Mouse (Mus musculus): Measurements from ENCODE around the gene Olfr1065. TPM values are rescaled to one million over a fixed set of nuclear protein-coding genes. Genes with fewer than 3 reads are reported as not detected.

Olfr1065 gene
- not detected for total RNA-seq (2023)

DNA sequence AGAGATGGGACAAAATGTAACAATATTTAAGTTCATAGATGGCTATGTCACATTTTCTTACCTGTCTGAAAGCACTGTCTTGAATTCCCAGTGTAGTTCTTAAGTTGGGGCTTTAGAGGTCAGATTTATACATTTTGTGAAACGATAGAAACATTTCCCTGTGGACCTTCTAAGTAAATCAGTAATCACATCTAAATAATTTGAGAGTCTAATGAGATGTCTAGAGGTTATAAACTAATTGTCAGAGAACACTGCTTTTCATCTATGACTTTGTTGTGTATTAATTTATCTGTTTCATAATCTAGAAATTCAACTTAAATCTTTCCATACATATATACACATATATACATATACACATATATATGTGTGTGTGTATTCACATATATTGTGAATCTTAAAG, at the start of gene Olfr1065:
Gene Olfr1065 (minus strand): TSS at position 101 of the 400 bp plus-strand sequence.

DNA sequence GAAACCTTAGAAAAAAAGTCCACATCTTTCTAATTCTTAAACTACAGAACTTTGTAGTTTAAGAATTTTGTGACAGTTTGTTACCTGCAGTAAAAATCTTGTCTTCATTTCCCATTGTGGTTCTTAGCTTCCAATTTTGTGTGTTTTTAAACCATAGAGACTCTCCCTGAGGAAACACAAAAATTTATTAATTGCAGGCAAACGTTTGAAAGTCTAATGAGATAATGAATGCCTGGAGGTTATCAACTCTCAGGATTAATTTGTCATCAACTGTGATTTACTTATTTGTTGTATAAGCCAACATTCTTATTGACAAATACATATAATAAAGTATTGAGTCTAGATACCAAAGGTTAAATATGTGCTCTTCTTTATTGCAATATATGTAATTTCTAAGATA, 36.9 kb upstream of the Olfr1065 start, which contains the start of gene Olfr228:
Gene Olfr228 (minus strand): TSS at position 101 of the 400 bp plus-strand sequence.

DNA sequence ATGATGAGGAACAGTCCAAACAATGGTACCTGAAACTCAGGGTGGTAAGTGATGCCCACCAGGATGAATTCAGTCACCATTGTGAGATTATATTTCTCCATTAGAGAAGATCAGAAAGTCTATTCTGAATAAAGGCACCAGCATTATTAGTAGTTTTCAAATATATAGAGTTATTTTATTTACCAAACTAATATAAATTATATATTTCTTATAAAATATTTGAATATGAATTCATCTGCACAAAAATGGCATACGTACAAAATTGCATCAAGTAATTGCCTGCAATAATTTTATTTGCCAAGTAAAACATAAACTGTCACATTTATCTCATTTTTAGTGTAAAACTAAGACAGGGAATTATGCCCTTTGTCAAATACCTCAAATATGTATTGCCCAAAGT, 5.8 kb upstream of the Olfr1065 start, which contains the start of gene Olfr1066:
Gene Olfr1066 (minus strand): TSS at position 101 of the 400 bp plus-strand sequence.

DNA sequence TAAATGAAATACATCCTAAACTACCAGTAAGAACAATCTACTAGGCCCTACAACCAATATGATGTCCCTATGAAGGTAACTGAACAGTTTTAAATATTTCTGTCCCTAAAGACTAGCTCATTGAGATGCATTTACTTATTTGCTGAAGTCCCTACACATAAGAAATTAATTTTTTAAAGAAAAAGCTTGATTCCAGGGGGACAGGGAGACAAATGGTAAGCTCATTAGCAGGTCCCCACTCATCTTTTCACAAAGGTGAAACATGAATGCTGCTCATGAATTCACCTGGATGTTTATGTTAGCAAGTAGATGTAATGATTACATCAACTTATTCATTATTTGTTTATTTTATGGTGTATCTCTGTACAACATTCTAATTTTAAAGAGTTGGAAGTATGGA, 23.7 kb downstream of the Olfr1065 start, which contains the start of gene Olfr1062:
Gene Olfr1062 (minus strand): TSS at position 101 of the 400 bp plus-strand sequence.

DNA sequence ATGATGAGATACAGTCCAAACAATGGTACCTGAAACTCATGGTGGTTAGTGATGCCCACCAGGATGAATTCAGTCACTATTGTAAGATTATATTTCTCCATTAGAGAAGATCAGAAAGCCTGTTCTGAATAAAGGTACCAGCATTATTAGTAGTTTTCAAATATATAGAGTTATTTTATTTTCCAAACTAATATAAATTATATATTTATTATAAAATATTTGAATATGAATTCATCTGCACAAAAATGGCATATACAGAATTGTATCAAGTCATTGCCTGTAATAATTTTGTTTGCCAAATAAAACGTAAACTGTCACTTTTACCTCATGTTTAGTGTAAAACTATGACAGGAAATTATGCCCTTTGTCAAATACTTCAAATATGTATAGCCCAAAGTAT, 36.4 kb downstream of the Olfr1065 start, which contains the start of gene Olfr1061:
Gene Olfr1061 (minus strand): TSS at position 101 of the 400 bp plus-strand sequence.

Other genes with a start within 250 kb of the Olfr1065 start
- gene Olfr1045, start 247.6 kb downstream of the Olfr1065 start, total RNA-seq (2023), result not detected
- not detected for gene Olfr1046, start 231.3 kb downstream of the Olfr1065 start, total RNA-seq (2023)
- gene Olfr1047, start 219.2 kb downstream of the Olfr1065 start, total RNA-seq (2023), result not detected
- not detected for gene Olfr1048, start 210.3 kb downstream of the Olfr1065 start, total RNA-seq (2023)
- gene Olfr1049, start 192.3 kb downstream of the Olfr1065 start, total RNA-seq (2023), result not detected
- gene Olfr1051, start 171.5 kb downstream of the Olfr1065 start, total RNA-seq (2023), result not detected
- not detected for gene Olfr1052, start 158.1 kb downstream of the Olfr1065 start, total RNA-seq (2023)
- not detected for gene Olfr1053, start 135.3 kb downstream of the Olfr1065 start, total RNA-seq (2023)
- not detected for gene Olfr1054, start 115.2 kb downstream of the Olfr1065 start, total RNA-seq (2023)
- not detected for gene Olfr1055, start 100.3 kb downstream of the Olfr1065 start, total RNA-seq (2023)
- gene Olfr1056, start 88.1 kb downstream of the Olfr1065 start, total RNA-seq (2023), result not detected
- not detected for gene Olfr1057, start 72.2 kb downstream of the Olfr1065 start, total RNA-seq (2023)
- gene Olfr1058, start 62.0 kb downstream of the Olfr1065 start, total RNA-seq (2023), result not detected
- not detected for gene Olfr1061, start 36.5 kb downstream of the Olfr1065 start, total RNA-seq (2023)
- gene Olfr1062, start 23.8 kb downstream of the Olfr1065 start, total RNA-seq (2023), result not detected
- not detected for gene Olfr1066, start 5.7 kb upstream of the Olfr1065 start, total RNA-seq (2023)
- not detected for gene Olfr228, start 36.8 kb upstream of the Olfr1065 start, total RNA-seq (2023)
- not detected for gene Olfr1076, start 57.9 kb upstream of the Olfr1065 start, total RNA-seq (2023)
- gene Olfr1079, start 91.9 kb upstream of the Olfr1065 start, total RNA-seq (2023), result not detected
- not detected for gene Olfr1080, start 107.6 kb upstream of the Olfr1065 start, total RNA-seq (2023)
- not detected for gene Olfr1082, start 148.4 kb upstream of the Olfr1065 start, total RNA-seq (2023)
- gene Olfr1084, start 189.1 kb upstream of the Olfr1065 start, total RNA-seq (2023), result not detected
- gene Olfr1085, start 211.4 kb upstream of the Olfr1065 start, total RNA-seq (2023), result not detected
- not detected for gene Olfr1086, start 229.5 kb upstream of the Olfr1065 start, total RNA-seq (2023)
- gene Olfr1087, start 247.8 kb upstream of the Olfr1065 start, total RNA-seq (2023), result not detected

Data from CD4-positive naive resting alpha-beta T cell, adult 76 days (primary cell).